Mouse (Mus musculus) intestine, embryonic 15.5 days (tissue): ENCODE results near the gene Clec1a. TPM values are rescaled to one million over a fixed set of nuclear protein-coding genes. Genes with fewer than 3 reads are reported as not detected.
"Not testable (repeated sequence)": the region's sequence is repeated elsewhere in the genome, so short reads cannot be mapped to it uniquely, and the experiment has no call there.

ENCODE experiments used
- ATAC-seq: fragments of 200-750 bp; cut with Nextera tagmentation; 2 replicates; pipeline ENCODE4 v1.8.0; 2017; ENCODE audit warnings: moderate TSS enrichment, moderate library complexity
- H3K27ac ChIP-seq: fragments of 300-500 bp; sonication (generic); 2 replicates; pipeline ENCODE4 v1.5.1; 2015; ENCODE audit warnings: mild to moderate bottlenecking, inconsistent platforms
- H3K27me3 ChIP-seq: fragments of 300-500 bp; sonication (generic); replicated peaks from 2 replicates; pipeline ENCODE4 v1.6.1; 2015; ENCODE audit warnings: inconsistent platforms
- H3K36me3 ChIP-seq: fragments of 300-500 bp; sonication (generic); 2 replicates; pipeline ENCODE4 v1.6.1; 2015; ENCODE audit warnings: inconsistent platforms
- H3K4me1 ChIP-seq: fragments of 300-500 bp; sonication (generic); replicated peaks from 2 replicates; pipeline ENCODE4 v1.6.1; 2015; ENCODE audit warnings: inconsistent platforms
- H3K4me2 ChIP-seq: fragments of 300-500 bp; sonication (generic); replicated peaks from 2 replicates; pipeline ENCODE4 v1.6.1; 2015; ENCODE audit warnings: mild to moderate bottlenecking, inconsistent platforms
- H3K4me3 ChIP-seq: fragments of 300-500 bp; sonication (generic); replicated peaks from 2 replicates; pipeline ENCODE4 v1.5.1; 2015; ENCODE audit warnings: inconsistent platforms
- H3K9ac ChIP-seq: fragments of 300-500 bp; sonication (generic); 2 replicates; pipeline ENCODE4 v1.6.1; 2015; ENCODE audit warnings: inconsistent platforms
- H3K9me3 ChIP-seq: fragments of 300-500 bp; sonication (generic); 2 replicates; pipeline ENCODE4 v1.6.1; 2016; ENCODE audit warnings: inconsistent platforms
- WGBS: fragments of 180-500 bp; shearing (Covaris S2); methylation state at CpG from one replicate; pipeline ENCODE4 v1.1.7; 2015; 5-methylcytosine and 5-hydroxymethylcytosine counted together
- polyA plus RNA-seq: library from polyadenylated mRNA; unstranded; fragments of >200 nt; fragmentation: Nextera tagmentation; extraction: Ambion mirVana; gene quantifications from 2 replicates; pipeline ENCODE4 v1.2.1, GENCODE M21; 2015

Gene Clec1a
- 3.8 and 4.3 TPM in 2 replicates for polyA plus RNA-seq

- H3K4me3 ChIP-seq: no peak within 1 kb of the TSS
- H3K27me3 ChIP-seq: no peaks in the 10 kb centered on the region
- ATAC-seq: no peak
- 44% methylated on average over 13 of the region's 13 CpGs for WGBS
- no peak within 1 kb of the TSS for H3K9ac ChIP-seq
- H3K4me1 ChIP-seq: no peaks in the 10 kb centered on the region
- H3K9me3 ChIP-seq: no peaks in the 10 kb centered on the region
- no peak within 1 kb of the TSS for H3K27ac ChIP-seq
- H3K4me2 ChIP-seq: 0 out of 2 replicates have a peak within 1 kb of the TSS, but pooled peaks have one; percentile 14
- H3K36me3 ChIP-seq: no peaks in the 10 kb centered on the region
Observed at GRCm38 (mm10) chr6:129451411-129452039, at the start of gene Clec1a. Clec1a (minus strand) TSS chr6:129452000.

GRCm38 (mm10) chr6:129499516-129499915 lies 47.7 kb upstream of the Clec1a start:
- not testable (repeated sequence) for H3K4me3 ChIP-seq, H3K9me3 ChIP-seq, H3K9ac ChIP-seq, H3K27me3 ChIP-seq, H3K36me3 ChIP-seq, ATAC-seq, H3K4me1 ChIP-seq, H3K4me2 ChIP-seq, H3K27ac ChIP-seq
- 95% methylated on average over 1 of the region's 1 CpGs for WGBS

GRCm38 (mm10) chr6:129497345-129498218 lies 45.8 kb upstream of the Clec1a start:
- Histone ChIP-seq H3K9me3 (no peaks in the 10 kb centered on the region), H3K4me1 (no peaks in the 10 kb centered on the region), H3K4me2 (no peak overlapping the region), H3K27ac (no peak overlapping the region), H3K4me3 (no peak overlapping the region), H3K27me3 (no peaks in the 10 kb centered on the region), H3K36me3 (no peaks in the 10 kb centered on the region), H3K9ac (no peak overlapping the region)
- 81% methylated on average over 3 of the region's 3 CpGs for WGBS
- no peak for ATAC-seq

GRCm38 (mm10) chr6:129494924-129495323 lies 43.1 kb upstream of the Clec1a start:
- no peak for ATAC-seq
- Histone ChIP-seq H3K36me3 (no peaks in the 10 kb centered on the region), H3K27ac (no peak overlapping the region), H3K9me3 (no peaks in the 10 kb centered on the region), H3K4me2 (no peak overlapping the region), H3K4me1 (no peaks in the 10 kb centered on the region), H3K4me3 (no peak overlapping the region), H3K27me3 (no peaks in the 10 kb centered on the region), H3K9ac (no peak overlapping the region)
- 80% methylated on average over 4 of the region's 4 CpGs for WGBS

GRCm38 (mm10) chr6:129480089-129480958 lies 28.5 kb upstream of the Clec1a start:
- 46% methylated on average over 8 of the region's 8 CpGs for WGBS
- no peaks in the 10 kb centered on the region for H3K36me3 ChIP-seq
- no peak for ATAC-seq

GRCm38 (mm10) chr6:129476404-129477126 lies 24.8 kb upstream of the Clec1a start:
- H3K9me3 ChIP-seq: no peaks in the 10 kb centered on the region
- H3K27ac ChIP-seq: no peak overlapping the region
- no peak overlapping the region for H3K4me3 ChIP-seq
- no peak for ATAC-seq
- no peaks in the 10 kb centered on the region for H3K36me3 ChIP-seq
- H3K4me1 ChIP-seq: no peaks in the 10 kb centered on the region
- H3K4me2 ChIP-seq: no peak overlapping the region
- H3K9ac ChIP-seq: no peak overlapping the region
- 34% methylated on average over 13 of the region's 13 CpGs for WGBS
- no peaks in the 10 kb centered on the region for H3K27me3 ChIP-seq

More at GRCm38 (mm10) chr6:129480089-129480958, 28.5 kb upstream of the Clec1a start:
- no peak overlapping the region for H3K9ac ChIP-seq
- H3K4me1 ChIP-seq: no peaks in the 10 kb centered on the region
- no peaks in the 10 kb centered on the region for H3K9me3 ChIP-seq
- H3K4me3 ChIP-seq: no peak overlapping the region
- H3K27me3 ChIP-seq: no peaks in the 10 kb centered on the region
- no peak overlapping the region for H3K4me2 ChIP-seq
- no peak overlapping the region for H3K27ac ChIP-seq

GRCm38 (mm10) chr6:129472627-129473026 lies 20.8 kb upstream of the Clec1a start:
- whole genome bisulfite sequencing: 81% methylated on average over 5 of the region's 5 CpGs
- Histone ChIP-seq H3K27me3 (no peaks in the 10 kb centered on the region), H3K27ac (no peak overlapping the region), H3K9me3 (no peaks in the 10 kb centered on the region), H3K4me3 (no peak overlapping the region), H3K4me2 (no peak overlapping the region), H3K9ac (no peak overlapping the region), H3K4me1 (no peaks in the 10 kb centered on the region), H3K36me3 (no peaks in the 10 kb centered on the region)
- ATAC-seq: no peak

- Histone ChIP-seq H3K9me3 (no peaks in the 10 kb centered on the region), H3K4me3 (no peak overlapping the region), H3K27me3 (no peaks in the 10 kb centered on the region), H3K36me3 (no peaks in the 10 kb centered on the region), H3K4me2 (no peak overlapping the region), H3K9ac (no peak overlapping the region), H3K4me1 (no peaks in the 10 kb centered on the region), H3K27ac (no peak overlapping the region)
- WGBS: 87% methylated on average over 6 of the region's 6 CpGs
- no peak for ATAC-seq
Observed at GRCm38 (mm10) chr6:129471386-129471785, 19.6 kb upstream of the Clec1a start.

- no peak for ATAC-seq
- Histone ChIP-seq H3K36me3 (no peaks in the 10 kb centered on the region), H3K27me3 (no peaks in the 10 kb centered on the region), H3K9ac (no peak overlapping the region), H3K9me3 (no peaks in the 10 kb centered on the region), H3K4me1 (no peaks in the 10 kb centered on the region), H3K27ac (no peak overlapping the region), H3K4me3 (no peak overlapping the region), H3K4me2 (no peak overlapping the region)
- 76% methylated on average over 6 of the region's 6 CpGs for WGBS
Observed at GRCm38 (mm10) chr6:129449743-129450142, 2.1 kb downstream of the Clec1a start.

GRCm38 (mm10) chr6:129438033-129438432 lies 13.8 kb downstream of the Clec1a start:
- H3K4me1 ChIP-seq: no peaks in the 10 kb centered on the region
- ATAC-seq: no peak
- H3K27me3 ChIP-seq: no peaks in the 10 kb centered on the region
- H3K4me3 ChIP-seq: no peak overlapping the region
- WGBS: 90% methylated on average over 2 of the region's 2 CpGs
- H3K36me3 ChIP-seq: no peaks in the 10 kb centered on the region
- H3K27ac ChIP-seq: no peak overlapping the region
- no peaks in the 10 kb centered on the region for H3K9me3 ChIP-seq
- H3K9ac ChIP-seq: no peak overlapping the region
- no peak overlapping the region for H3K4me2 ChIP-seq

GRCm38 (mm10) chr6:129436025-129436424 lies 15.8 kb downstream of the Clec1a start:
- no peak overlapping the region for H3K9ac ChIP-seq
- H3K27ac ChIP-seq: no peak overlapping the region
- no peak overlapping the region for H3K4me2 ChIP-seq
- H3K9me3 ChIP-seq: no peaks in the 10 kb centered on the region
- ATAC-seq: no peak
- H3K4me3 ChIP-seq: no peak overlapping the region
- no peaks in the 10 kb centered on the region for H3K36me3 ChIP-seq
- H3K4me1 ChIP-seq: no peaks in the 10 kb centered on the region
- WGBS: 86% methylated on average over 3 of the region's 3 CpGs
- H3K27me3 ChIP-seq: no peaks in the 10 kb centered on the region
